In genomic region chr2:157855814-157856213, GRCm38 (mm10) we compare ENCODE assay signal across 34 mouse cellular contexts. TPM values are rescaled to one million over a fixed set of nuclear protein-coding genes. Genes with fewer than 3 reads are reported as not detected.
"Had no signal": no experiment of that assay in that cellular context is flagged by ENCODE, and none has a peak within 500 bp of the region (broad histone marks: within the 10 kb centered on the region; RNA-seq: fewer than 3 reads in every experiment).

No protein-coding gene starts in this region.

- H3K36me3 ChIP-seq: limb, embryonic 10.5 days; limb, embryonic 12.5 days; limb, embryonic 13.5 days; limb, embryonic 15.5 days; liver, embryonic 12.5 days; liver, embryonic 13.5 days; liver, embryonic 15.5 days; lung, embryonic 15.5 days; midbrain, embryonic 10.5 days; midbrain, embryonic 12.5 days; midbrain, embryonic 13.5 days; midbrain, embryonic 15.5 days; neural tube, embryonic 12.5 days had no signal

- H3K9ac ChIP-seq: limb, embryonic 12.5 days; limb, embryonic 15.5 days; liver, embryonic 12.5 days; liver, embryonic 13.5 days; liver, embryonic 14.5 days; liver, embryonic 15.5 days; liver, postnatal 0 days; lung, embryonic 14.5 days; lung, embryonic 15.5 days; midbrain, embryonic 12.5 days; midbrain, embryonic 13.5 days; midbrain, embryonic 15.5 days; neural tube, embryonic 12.5 days had no signal

- DNase-seq: left cerebral cortex, postnatal 4 days; liver; liver, embryonic 13.5 days; liver, postnatal 0 days; lung, adult 18-20 months; lung, adult 2 months; lung, embryonic 14.5 days; lung, postnatal 10 days; lung, postnatal 14 days; lung, postnatal 36 days; lung, postnatal 4 days had no signal

- H3K27ac ChIP-seq: limb, embryonic 10.5 days; limb, embryonic 12.5 days; limb, embryonic 13.5 days; limb, embryonic 15.5 days; liver, embryonic 12.5 days; liver, embryonic 13.5 days; liver, embryonic 14.5 days; liver, embryonic 15.5 days; lung, embryonic 15.5 days; macrophage; midbrain, embryonic 12.5 days; midbrain, embryonic 13.5 days; neural tube, embryonic 12.5 days had no signal

- H3K27me3 ChIP-seq: limb, embryonic 12.5 days; limb, embryonic 13.5 days; limb, embryonic 15.5 days; liver, embryonic 12.5 days; liver, embryonic 13.5 days; liver, embryonic 15.5 days; lung, embryonic 15.5 days; megakaryocyte, embryonic 14.5 days; midbrain, embryonic 12.5 days; midbrain, embryonic 13.5 days; midbrain, embryonic 15.5 days; neural tube, embryonic 12.5 days had no signal

- H3K4me1 ChIP-seq: limb, embryonic 15.5 days had no signal

- ATAC-seq: liver, embryonic 12.5 days; liver, postnatal 0 days; lung, postnatal 0 days; midbrain, embryonic 13.5 days; midbrain, embryonic 15.5 days; midbrain, embryonic 16.5 days had no signal

- H3K4me2 ChIP-seq: limb, embryonic 12.5 days; limb, embryonic 13.5 days; limb, embryonic 15.5 days; liver, embryonic 12.5 days; liver, embryonic 13.5 days; liver, embryonic 15.5 days; lung, embryonic 14.5 days; lung, embryonic 15.5 days; midbrain, embryonic 11.5 days; midbrain, embryonic 12.5 days; midbrain, embryonic 13.5 days; midbrain, embryonic 15.5 days; neural tube, embryonic 12.5 days had no signal

- H3K4me3 ChIP-seq: limb, embryonic 10.5 days; limb, embryonic 12.5 days; limb, embryonic 13.5 days; limb, embryonic 15.5 days; liver, embryonic 12.5 days; liver, embryonic 13.5 days; liver, embryonic 15.5 days; lung, embryonic 15.5 days; megakaryocyte, embryonic 14.5 days; midbrain, embryonic 10.5 days; midbrain, embryonic 12.5 days; midbrain, embryonic 13.5 days; midbrain, embryonic 15.5 days; myocyte; neural tube, embryonic 12.5 days had no signal

- H3K9me3 ChIP-seq: limb, embryonic 10.5 days; limb, embryonic 12.5 days; limb, embryonic 13.5 days; limb, embryonic 15.5 days; liver, embryonic 12.5 days; liver, embryonic 13.5 days; liver, embryonic 15.5 days; lung, embryonic 15.5 days; megakaryocyte, embryonic 14.5 days; midbrain, embryonic 10.5 days; midbrain, embryonic 12.5 days; midbrain, embryonic 13.5 days; midbrain, embryonic 15.5 days; neural tube, embryonic 12.5 days had no signal

RNA-seq across cellular contexts. Expression of gene Vstm2l, which starts 58.6 kb away (rescaled TPM):
- polyA plus RNA-seq: limb, embryonic 10.5 days; limb, embryonic 11.5 days; limb, embryonic 13.5 days; liver, adult 2 months; liver, embryonic 12.5 days; liver, embryonic 13.5 days; liver, embryonic 15.5 days; liver, embryonic 16.5 days; liver, postnatal 0 days; lung, adult 2 months; lung, embryonic 14.5 days; lung, embryonic 16.5 days; lung, postnatal 0 days; macrophage; myocyte had no signal
